Mouse (Mus musculus): ENCODE data around the gene Scyl1.

- TF ChIP-seq POLR2A (IDR thresholded peaks at IDR 0.05; ENCODE audit: low read depth, low read length) (no peak), CTCF (IDR thresholded peaks at IDR 0.05; ENCODE audit: extremely low read depth, insufficient read length, insufficient replicate concordance, low read depth, low read length) (no peak)
Measured at GRCm38 (mm10) chr19:5725029-5725707, 46.1 kb downstream of the Scyl1 start.

Data from small intestine, adult 2 months (tissue).